Mouse (Mus musculus): Measurements from ENCODE around the gene Plin1. TPM values are rescaled to one million over a fixed set of nuclear protein-coding genes. Genes with fewer than 3 reads are reported as not detected.

Gene Plin1
- total RNA-seq (2014; rRNA removed): 0.31 TPM in 1 of 2 replicates, not detected in the other
- 0.21 TPM in 1 of 2 replicates, not detected in the other for polyA plus RNA-seq (2015; fragmentation: Nextera tagmentation; extraction: Ambion mirVana)

GRCm38 (mm10) chr7:79732622-79733021 is at the start of gene Plin1:
Gene Plin1, minus strand, starts transcription at chr7:79732903.
- 66% methylated on average over 4 of the region's 4 CpGs for WGBS
- Histone ChIP-seq H3K4me1 (ENCODE audit: insufficient read depth) (no peaks in the 10 kb centered on the region), H3K9ac (no peak within 1 kb of the TSS), H3K4me3 (ENCODE audit: low read depth, low read length) (no peak within 1 kb of the TSS), H3K36me3 (ENCODE audit: insufficient read depth) (peaks cover 13% of the 10 kb centered on the region; the same call in 1 of the 2 replicates), H3K27me3 (ENCODE audit: insufficient read depth, low read length) (no peaks in the 10 kb centered on the region), H3K4me2 (ENCODE audit: low read depth) (no peak within 1 kb of the TSS), H3K27ac (ENCODE audit: low read depth, low read length) (no peak within 1 kb of the TSS), H3K9me3 (ENCODE audit: low read length) (no peaks in the 10 kb centered on the region)
- no peak for DNase-seq
- ATAC-seq: no peak
- TF ChIP-seq CTCF (IDR thresholded peaks at IDR 0.05; ENCODE audit: low read depth): no peak

DNA sequence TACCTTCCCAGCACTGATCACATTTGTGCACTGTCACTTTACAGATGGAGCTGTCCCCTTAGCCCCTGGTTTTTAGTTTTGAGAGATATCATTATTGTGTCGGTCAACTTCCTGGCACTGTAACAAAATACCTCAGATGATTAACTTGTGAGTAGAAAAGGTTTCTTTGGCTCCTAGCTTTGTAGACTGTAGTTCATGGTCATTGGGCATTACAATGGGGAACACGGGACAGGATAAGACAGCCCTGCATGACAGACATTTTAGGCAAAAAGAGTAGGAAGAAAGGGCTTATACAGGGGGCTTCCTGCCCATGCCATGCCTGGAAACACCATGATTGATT is 49.8 kb upstream of the Plin1 start:
- no peak overlapping the region for H3K4me2 ChIP-seq (ENCODE audit: low read depth)
- 84% methylated on average over 2 of the region's 2 CpGs for WGBS

GRCm38 (mm10) chr7:79781826-79782515 is 49.3 kb upstream of the Plin1 start:
- Histone ChIP-seq H3K4me2 (ENCODE audit: low read depth) (no peak overlapping the region), H3K9me3 (ENCODE audit: low read length) (no peaks in the 10 kb centered on the region), H3K27me3 (ENCODE audit: insufficient read depth, low read length) (no peaks in the 10 kb centered on the region), H3K4me1 (ENCODE audit: insufficient read depth) (no peaks in the 10 kb centered on the region), H3K36me3 (ENCODE audit: insufficient read depth) (no peaks in the 10 kb centered on the region), H3K27ac (ENCODE audit: low read depth, low read length) (no peak overlapping the region), H3K9ac (no peak overlapping the region), H3K4me3 (ENCODE audit: low read depth, low read length) (no peak overlapping the region)
- ATAC-seq (no peak), DNase-seq (no peak)
- TF ChIP-seq CTCF (IDR thresholded peaks at IDR 0.05; ENCODE audit: low read depth): no peak
- 78% methylated on average over 11 of the region's 11 CpGs for WGBS

More for the DNA sequence above, 49.8 kb upstream of the Plin1 start:
- no peak for ATAC-seq
- Histone ChIP-seq H3K9me3 (ENCODE audit: low read length) (no peaks in the 10 kb centered on the region), H3K4me1 (ENCODE audit: insufficient read depth) (no peaks in the 10 kb centered on the region), H3K9ac (no peak overlapping the region), H3K27me3 (ENCODE audit: insufficient read depth, low read length) (no peaks in the 10 kb centered on the region; the same call in 1 of the 2 replicates), H3K27ac (ENCODE audit: low read depth, low read length) (no peak overlapping the region), H3K4me3 (ENCODE audit: low read depth, low read length) (no peak overlapping the region), H3K36me3 (ENCODE audit: insufficient read depth) (no peaks in the 10 kb centered on the region)
- no peak for TF ChIP-seq CTCF (IDR thresholded peaks at IDR 0.05; ENCODE audit: low read depth)
- DNase-seq: no peak

DNA sequence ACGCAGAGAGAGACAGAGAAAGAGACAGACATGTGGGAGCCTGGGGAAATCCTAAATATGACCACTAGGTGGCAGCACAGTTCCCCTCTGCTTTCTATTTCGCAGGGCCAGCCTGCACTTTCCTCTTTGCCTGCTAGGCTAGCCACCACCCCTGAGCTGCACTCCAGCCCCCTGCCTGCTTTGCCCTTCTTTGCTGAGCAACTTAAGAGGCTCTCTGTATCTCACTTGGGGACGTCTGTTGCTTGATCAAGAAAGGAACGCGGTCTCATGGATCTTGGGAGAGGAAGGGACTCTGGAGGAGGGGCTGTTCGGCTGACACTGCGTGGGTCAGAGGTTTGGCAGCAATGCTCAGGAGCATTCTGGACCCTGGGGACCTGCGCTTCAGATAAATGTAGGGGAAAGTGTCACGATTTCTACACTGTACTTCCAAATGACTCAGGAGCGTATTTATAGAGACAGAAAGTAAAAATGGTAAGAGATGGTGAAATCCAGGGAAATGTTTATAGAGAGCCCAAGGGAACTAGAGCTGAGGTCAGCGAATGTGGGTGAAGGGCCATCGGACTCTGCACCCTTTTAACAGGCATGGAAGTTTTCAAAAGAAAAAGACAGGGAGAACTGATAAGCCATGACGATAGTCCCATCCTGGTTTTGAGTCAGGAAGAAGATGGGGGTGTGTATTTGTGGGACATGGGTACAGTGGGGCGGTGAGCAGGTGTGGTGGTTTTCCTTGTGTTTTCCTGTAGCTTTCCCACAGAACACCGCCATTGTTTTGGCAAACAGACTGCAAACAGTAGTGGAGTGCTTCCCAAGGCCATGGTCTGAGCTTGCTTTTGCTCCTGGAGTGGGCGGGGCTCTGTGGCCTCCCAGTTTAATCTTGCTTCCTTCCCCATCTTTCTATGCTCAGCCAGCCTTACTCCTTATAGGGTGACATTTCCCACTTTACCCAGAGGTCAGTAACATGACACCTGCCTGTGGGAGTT is 48.2 kb upstream of the Plin1 start:
- H3K4me1 ChIP-seq (ENCODE audit: insufficient read depth): no peaks in the 10 kb centered on the region
- WGBS: 36% methylated on average over 16 of the region's 16 CpGs
- ATAC-seq (peak; percentile 83), DNase-seq (peak; percentile 84)
- peak; percentile 91 for TF ChIP-seq CTCF (IDR thresholded peaks at IDR 0.05; ENCODE audit: low read depth)
- H3K9me3 ChIP-seq (ENCODE audit: low read length): no peaks in the 10 kb centered on the region
- no peak overlapping the region for H3K4me3 ChIP-seq (ENCODE audit: low read depth, low read length)
- H3K36me3 ChIP-seq (ENCODE audit: insufficient read depth): no peaks in the 10 kb centered on the region
- H3K27ac ChIP-seq (ENCODE audit: low read depth, low read length): no peak overlapping the region
- H3K4me2 ChIP-seq (ENCODE audit: low read depth): peak overlapping the region; percentile 38
- H3K27me3 ChIP-seq (ENCODE audit: insufficient read depth, low read length): no peaks in the 10 kb centered on the region
- 0 out of 2 replicates have a peak overlapping the region, but pooled peaks have one; percentile 31 for H3K9ac ChIP-seq

GRCm38 (mm10) chr7:79771561-79772512 is 39.1 kb upstream of the Plin1 start:
- Histone ChIP-seq H3K9me3 (ENCODE audit: low read length) (no peaks in the 10 kb centered on the region), H3K9ac (no peak overlapping the region), H3K27ac (ENCODE audit: low read depth, low read length) (no peak overlapping the region), H3K27me3 (ENCODE audit: insufficient read depth, low read length) (no peaks in the 10 kb centered on the region), H3K4me3 (ENCODE audit: low read depth, low read length) (no peak overlapping the region), H3K4me2 (ENCODE audit: low read depth) (no peak overlapping the region), H3K4me1 (ENCODE audit: insufficient read depth) (no peaks in the 10 kb centered on the region), H3K36me3 (ENCODE audit: insufficient read depth) (no peaks in the 10 kb centered on the region)
- DNase-seq: no peak
- TF ChIP-seq CTCF (IDR thresholded peaks at IDR 0.05; ENCODE audit: low read depth): no peak
- ATAC-seq: no peak
- WGBS: 46% methylated on average over 15 of the region's 15 CpGs

GRCm38 (mm10) chr7:79769664-79770063 is 37.0 kb upstream of the Plin1 start:
- TF ChIP-seq CTCF (IDR thresholded peaks at IDR 0.05; ENCODE audit: low read depth): no peak
- no peaks in the 10 kb centered on the region for H3K27me3 ChIP-seq (ENCODE audit: insufficient read depth, low read length)
- no peak for ATAC-seq
- no peaks in the 10 kb centered on the region for H3K9me3 ChIP-seq (ENCODE audit: low read length)
- H3K9ac ChIP-seq: no peak overlapping the region
- no peaks in the 10 kb centered on the region for H3K36me3 ChIP-seq (ENCODE audit: insufficient read depth)
- H3K4me2 ChIP-seq (ENCODE audit: low read depth): no peak overlapping the region
- H3K27ac ChIP-seq (ENCODE audit: low read depth, low read length): no peak overlapping the region
- whole genome bisulfite sequencing: 87% methylated on average over 3 of the region's 3 CpGs
- no peaks in the 10 kb centered on the region for H3K4me1 ChIP-seq (ENCODE audit: insufficient read depth)
- H3K4me3 ChIP-seq (ENCODE audit: low read depth, low read length): no peak overlapping the region
- DNase-seq: no peak
